Mouse (Mus musculus): Measurements from ENCODE around the gene Man1c1. TPM values are rescaled to one million over a fixed set of nuclear protein-coding genes. Genes with fewer than 3 reads are reported as not detected.

The Man1c1 gene
- total and polyA plus RNA-seq, 3 experiments, result 0.05 TPM; not detected in 2

GRCm38 (mm10) chr4:134579620-134580019 lies 124.5 kb downstream of the Man1c1 start:
- Histone ChIP-seq H3K36me3 (replicated peaks) (no peaks in the 10 kb centered on the region), H3K4me1 (ENCODE audit: insufficient read depth, low read depth, low read length) (peaks cover 4% of the 10 kb centered on the region; the same call in 1 of the 2 replicates), H3K9me3 (replicated peaks) (no peaks in the 10 kb centered on the region), H3K27me3 (ENCODE audit: insufficient read depth, low read length) (peaks cover 75% of the 10 kb centered on the region), H3K4me3 (ENCODE audit: low read depth, low read length) (no peak overlapping the region)
- DNase-seq (ENCODE audit: low spot score) (no peak), ATAC-seq (ENCODE audit: extremely low read depth, insufficient number of reproducible peaks, low FRiP score, poor library complexity, severe bottlenecking) (no peak)
- TF ChIP-seq POLR2AphosphoS5 (IDR thresholded peaks at IDR 0.05; ENCODE audit: insufficient replicate concordance, low read depth, low read length), result no peak
- no peak for TF ChIP-seq TAL1 (conservative IDR thresholded peaks at IDR 0.05; ENCODE audit: low read depth, low read length)
- no peak for TF ChIP-seq GATA1 (IDR thresholded peaks at IDR 0.05; ENCODE audit: borderline replicate concordance, low read length)
- TF ChIP-seq CTCF (IDR thresholded peaks at IDR 0.05; ENCODE audit: low read depth, low read length), result no peak
- no peak for TF ChIP-seq GATA2 (IDR thresholded peaks at IDR 0.05; ENCODE audit: borderline replicate concordance, low read depth, low read length)

GRCm38 (mm10) chr4:134579212-134579611 lies 124.9 kb downstream of the Man1c1 start:
- DNase-seq (ENCODE audit: low spot score), result no peak
- no peak overlapping the region for H3K4me3 ChIP-seq (ENCODE audit: low read depth, low read length)
- no peaks in the 10 kb centered on the region for H3K36me3 ChIP-seq (replicated peaks)

GRCm38 (mm10) chr4:134578407-134578806 lies 125.7 kb downstream of the Man1c1 start:
- ATAC-seq (ENCODE audit: extremely low read depth, insufficient number of reproducible peaks, low FRiP score, poor library complexity, severe bottlenecking), result no peak
- no peaks in the 10 kb centered on the region for H3K36me3 ChIP-seq (replicated peaks)
- peaks cover 65% of the 10 kb centered on the region for H3K27me3 ChIP-seq (ENCODE audit: insufficient read depth, low read length)
- TF ChIP-seq GATA2 (IDR thresholded peaks at IDR 0.05; ENCODE audit: borderline replicate concordance, low read depth, low read length), result no peak
- TF ChIP-seq TAL1 (conservative IDR thresholded peaks at IDR 0.05; ENCODE audit: low read depth, low read length), result no peak
- no peak for TF ChIP-seq CTCF (IDR thresholded peaks at IDR 0.05; ENCODE audit: low read depth, low read length)
- no peak for TF ChIP-seq GATA1 (IDR thresholded peaks at IDR 0.05; ENCODE audit: borderline replicate concordance, low read length)
- no peak for TF ChIP-seq POLR2AphosphoS5 (IDR thresholded peaks at IDR 0.05; ENCODE audit: insufficient replicate concordance, low read depth, low read length)
- no peak overlapping the region for H3K4me3 ChIP-seq (ENCODE audit: low read depth, low read length)
- no peaks in the 10 kb centered on the region for H3K4me1 ChIP-seq (ENCODE audit: insufficient read depth, low read depth, low read length)
- DNase-seq (ENCODE audit: low spot score), result no peak
- no peaks in the 10 kb centered on the region; the same call in 1 of the 2 replicates for H3K9me3 ChIP-seq (replicated peaks)

More at GRCm38 (mm10) chr4:134579212-134579611, 124.9 kb downstream of the Man1c1 start:
- Histone ChIP-seq H3K9me3 (replicated peaks) (no peaks in the 10 kb centered on the region), H3K27me3 (ENCODE audit: insufficient read depth, low read length) (peaks cover 73% of the 10 kb centered on the region), H3K4me1 (ENCODE audit: insufficient read depth, low read depth, low read length) (peaks cover 4% of the 10 kb centered on the region; the same call in 1 of the 2 replicates)
- ATAC-seq (ENCODE audit: extremely low read depth, insufficient number of reproducible peaks, low FRiP score, poor library complexity, severe bottlenecking), result no peak
- TF ChIP-seq POLR2AphosphoS5 (IDR thresholded peaks at IDR 0.05; ENCODE audit: insufficient replicate concordance, low read depth, low read length) (no peak), GATA2 (IDR thresholded peaks at IDR 0.05; ENCODE audit: borderline replicate concordance, low read depth, low read length) (no peak), CTCF (IDR thresholded peaks at IDR 0.05; ENCODE audit: low read depth, low read length) (no peak), TAL1 (conservative IDR thresholded peaks at IDR 0.05; ENCODE audit: low read depth, low read length) (no peak), GATA1 (IDR thresholded peaks at IDR 0.05; ENCODE audit: borderline replicate concordance, low read length) (no peak)

GRCm38 (mm10) chr4:134577281-134577680 lies 126.8 kb downstream of the Man1c1 start:
- no peak for ATAC-seq (ENCODE audit: extremely low read depth, insufficient number of reproducible peaks, low FRiP score, poor library complexity, severe bottlenecking)

GRCm38 (mm10) chr4:134575486-134575885 lies 128.6 kb downstream of the Man1c1 start:
- Histone ChIP-seq H3K4me1 (ENCODE audit: insufficient read depth, low read depth, low read length) (no peaks in the 10 kb centered on the region), H3K4me3 (ENCODE audit: low read depth, low read length) (no peak overlapping the region), H3K36me3 (replicated peaks) (no peaks in the 10 kb centered on the region), H3K9me3 (replicated peaks) (peaks cover 6% of the 10 kb centered on the region), H3K27me3 (ENCODE audit: insufficient read depth, low read length) (peaks cover 48% of the 10 kb centered on the region)
- ATAC-seq (ENCODE audit: extremely low read depth, insufficient number of reproducible peaks, low FRiP score, poor library complexity, severe bottlenecking) (no peak), DNase-seq (ENCODE audit: low spot score) (no peak)
- TF ChIP-seq TAL1 (conservative IDR thresholded peaks at IDR 0.05; ENCODE audit: low read depth, low read length) (no peak), GATA1 (IDR thresholded peaks at IDR 0.05; ENCODE audit: borderline replicate concordance, low read length) (no peak), POLR2AphosphoS5 (IDR thresholded peaks at IDR 0.05; ENCODE audit: insufficient replicate concordance, low read depth, low read length) (no peak), GATA2 (IDR thresholded peaks at IDR 0.05; ENCODE audit: borderline replicate concordance, low read depth, low read length) (no peak), CTCF (IDR thresholded peaks at IDR 0.05; ENCODE audit: low read depth, low read length) (no peak)

More at GRCm38 (mm10) chr4:134577281-134577680, 126.8 kb downstream of the Man1c1 start:
- Histone ChIP-seq H3K4me1 (ENCODE audit: insufficient read depth, low read depth, low read length) (no peaks in the 10 kb centered on the region), H3K9me3 (replicated peaks) (peaks cover 6% of the 10 kb centered on the region), H3K4me3 (ENCODE audit: low read depth, low read length) (no peak overlapping the region), H3K36me3 (replicated peaks) (no peaks in the 10 kb centered on the region), H3K27me3 (ENCODE audit: insufficient read depth, low read length) (peaks cover 58% of the 10 kb centered on the region)
- no peak for TF ChIP-seq TAL1 (conservative IDR thresholded peaks at IDR 0.05; ENCODE audit: low read depth, low read length)
- no peak for TF ChIP-seq GATA1 (IDR thresholded peaks at IDR 0.05; ENCODE audit: borderline replicate concordance, low read length)
- no peak for TF ChIP-seq POLR2AphosphoS5 (IDR thresholded peaks at IDR 0.05; ENCODE audit: insufficient replicate concordance, low read depth, low read length)
- DNase-seq (ENCODE audit: low spot score), result no peak

GRCm38 (mm10) chr4:134572449-134573300 lies 131.4 kb downstream of the Man1c1 start:
- ATAC-seq (ENCODE audit: extremely low read depth, insufficient number of reproducible peaks, low FRiP score, poor library complexity, severe bottlenecking) (no peak), DNase-seq (ENCODE audit: low spot score) (no peak)
- peaks cover 35% of the 10 kb centered on the region for H3K27me3 ChIP-seq (ENCODE audit: insufficient read depth, low read length)
- H3K4me1 ChIP-seq (ENCODE audit: insufficient read depth, low read depth, low read length), result no peaks in the 10 kb centered on the region
- H3K4me3 ChIP-seq (ENCODE audit: low read depth, low read length), result no peak overlapping the region
- TF ChIP-seq CTCF (IDR thresholded peaks at IDR 0.05; ENCODE audit: low read depth, low read length), result no peak
- TF ChIP-seq GATA2 (IDR thresholded peaks at IDR 0.05; ENCODE audit: borderline replicate concordance, low read depth, low read length), result no peak
- no peak for TF ChIP-seq TAL1 (conservative IDR thresholded peaks at IDR 0.05; ENCODE audit: low read depth, low read length)
- TF ChIP-seq POLR2AphosphoS5 (IDR thresholded peaks at IDR 0.05; ENCODE audit: insufficient replicate concordance, low read depth, low read length), result no peak
- TF ChIP-seq GATA1 (IDR thresholded peaks at IDR 0.05; ENCODE audit: borderline replicate concordance, low read length), result no peak
- H3K36me3 ChIP-seq (replicated peaks), result no peaks in the 10 kb centered on the region
- peaks cover 6% of the 10 kb centered on the region for H3K9me3 ChIP-seq (replicated peaks)

Data from G1E (cell line).